Mouse (Mus musculus) heart, adult 2 months (tissue): ENCODE results near the gene Ermard. TPM values are rescaled to one million over a fixed set of nuclear protein-coding genes. Genes with fewer than 3 reads are reported as not detected.

Source experiments
- DNase-seq, 2 experiments: peaks; one replicate each; pipeline ENCODE4 v3.0.0; 2021
- H3K27ac ChIP-seq: fragments of 200-600 bp; 2 replicates; pipeline ENCODE4 v1.8.1; 2022
- H3K27me3 ChIP-seq: fragments of 200-500 bp; 2 replicates; pipeline ENCODE4 v1.6.1; 2012; ENCODE audit warnings: mild to moderate bottlenecking, low read length, inconsistent platforms, mixed read lengths; ENCODE audit not compliant: control insufficient read depth, insufficient read depth
- H3K36me3 ChIP-seq: fragments of 200-500 bp; 2 replicates; pipeline ENCODE4 v1.6.1; 2012; ENCODE audit warnings: low read length, inconsistent platforms; ENCODE audit not compliant: control insufficient read depth, insufficient read depth
- H3K4me1 ChIP-seq: fragments of 200-500 bp; 2 replicates; pipeline ENCODE4 v1.6.1; 2011; ENCODE audit warnings: low read length; ENCODE audit not compliant: control insufficient read depth, insufficient read depth
- H3K4me3 ChIP-seq: fragments of 200-600 bp; 2 replicates; pipeline ENCODE4 v1.8.1; 2022
- H3K79me2 ChIP-seq: fragments of 200-500 bp; replicated peaks from 2 replicates; pipeline ENCODE4 v1.6.1; 2012; ENCODE audit warnings: mild to moderate bottlenecking, inconsistent platforms, low read length, moderate library complexity, mixed read lengths; ENCODE audit not compliant: control insufficient read depth, insufficient read depth
- H3K9ac ChIP-seq: fragments of 200-500 bp; 2 replicates; pipeline ENCODE4 v1.6.1; 2012; ENCODE audit warnings: low read depth, mild to moderate bottlenecking, control low read depth, inconsistent platforms, low read length, mixed read lengths
- CTCF ChIP-seq: fragments of 200-600 bp; IDR thresholded peaks from 2 replicates; pipeline ENCODE4 v1.8.1; 2022; ENCODE audit warnings: antibody characterized with exemption, mild to moderate bottlenecking, moderate library complexity
- EP300 ChIP-seq: fragments of 200-500 bp; IDR thresholded peaks from 2 replicates; pipeline ENCODE4 v1.6.1; 2011; ENCODE audit warnings: low read depth, low read length, control low read depth; ENCODE audit not compliant: insufficient read depth
- POLR2A ChIP-seq: fragments of 200-500 bp; IDR thresholded peaks from 2 replicates; pipeline ENCODE4 v1.6.1; 2011; ENCODE audit warnings: mild to moderate bottlenecking, low read depth, low read length, control low read depth; ENCODE audit not compliant: insufficient read depth
- WGBS: fragments of 180-500 bp; shearing (Covaris S2); methylation state at CpG from one replicate; pipeline ENCODE4 v1.1.7; 2018; 5-methylcytosine and 5-hydroxymethylcytosine counted together
- intact Hi-C: fragments of 180-260 bp; cut with DNase I; formaldehyde crosslinking; loops from one replicate; pipeline ENCODE4 v1.15.1; 2025
- polyA plus RNA-seq: library from polyadenylated mRNA; depleted of rRNA; stranded (reverse); fragments of >200 nt; gene quantifications from 2 replicates; pipeline ENCODE4 v1.2.3, GENCODE M21; 2012
- total RNA-seq, 2 experiments: library from RNA; stranded (reverse); gene quantifications; 2 replicates each; pipeline ENCODE4 v1.2.3; 2021

The Ermard gene
- total and polyA plus RNA-seq, 3 experiments: 23.6 to 34.4 (median 25.8) TPM

DNA sequence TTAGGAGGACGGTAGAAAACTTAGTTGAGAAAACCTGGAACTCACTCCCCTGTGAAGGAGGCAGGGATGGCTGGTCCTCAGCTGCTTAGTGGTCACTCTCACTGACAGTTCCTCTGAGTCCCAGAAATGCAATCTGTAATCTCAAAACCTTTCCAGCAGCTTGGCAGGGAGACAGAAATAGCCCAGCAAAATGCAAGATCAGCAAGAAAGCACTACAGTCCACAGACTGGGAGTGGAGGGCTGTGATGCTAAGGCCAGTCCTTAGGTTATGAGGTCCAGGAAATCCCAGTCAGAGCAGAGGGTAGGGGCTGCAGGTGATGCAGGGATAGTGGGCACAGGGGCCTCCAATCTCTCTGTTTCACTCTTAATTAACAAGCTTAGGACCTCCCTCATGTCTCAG lies 25.9 kb downstream of the Ermard start:
- 76% methylated on average over 1 of the region's 1 CpGs for WGBS
- Histone ChIP-seq H3K4me1 (peaks cover 7% of the 10 kb centered on the region), H3K27ac (no peak overlapping the region), H3K36me3 (no peaks in the 10 kb centered on the region), H3K4me3 (no peak overlapping the region), H3K27me3 (no peaks in the 10 kb centered on the region), H3K79me2 (no peaks in the 10 kb centered on the region), H3K9ac (no peak overlapping the region)
- intact Hi-C loops: loop anchor here (5.0 kb wide), 3 partner anchors 125 to 330 kb away; partner anchors contain the start of gene Fam120b
- DNase-seq: no peak
- no peak for TF ChIP-seq CTCF
- no peak for TF ChIP-seq EP300
- no peak for TF ChIP-seq POLR2A

DNA sequence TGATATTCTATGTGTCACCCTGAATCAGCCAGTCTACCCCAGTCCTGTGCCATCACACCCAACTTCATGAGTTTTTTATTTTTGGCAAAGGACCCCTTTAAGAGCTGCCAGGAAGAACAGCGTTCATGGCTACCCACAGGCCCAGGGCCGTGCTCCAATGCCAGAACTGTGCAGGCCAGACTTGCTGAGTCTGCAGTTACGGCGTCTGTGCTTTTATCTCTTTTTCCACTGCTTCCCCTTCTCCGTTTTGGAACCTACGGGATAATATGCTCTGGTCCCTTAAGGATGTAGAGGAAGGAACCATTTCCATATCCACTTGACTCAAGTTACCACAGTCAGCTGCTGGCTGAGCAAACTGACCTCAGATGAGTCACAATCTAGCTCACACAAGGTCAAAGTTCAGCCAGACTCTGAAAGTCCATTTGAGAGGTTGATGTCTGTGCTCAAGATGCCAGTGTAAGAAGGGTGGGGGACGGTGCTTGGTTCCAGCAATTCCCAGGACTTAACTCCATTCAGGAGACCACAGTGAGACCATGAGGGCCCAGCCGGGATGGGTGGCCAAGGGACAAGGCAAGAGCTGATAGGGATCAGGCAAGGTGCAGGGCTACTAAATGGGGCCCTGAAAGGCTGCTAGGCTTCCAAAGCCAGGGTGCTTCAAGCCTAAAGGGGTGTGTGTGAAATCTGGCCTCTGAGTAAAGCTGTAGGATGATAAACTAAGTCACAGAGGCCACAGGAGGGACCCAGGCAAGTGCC lies 27.2 kb downstream of the Ermard start:
- DNase-seq: no peak
- H3K36me3 ChIP-seq: no peaks in the 10 kb centered on the region
- peaks cover 7% of the 10 kb centered on the region for H3K4me1 ChIP-seq
- H3K4me3 ChIP-seq: no peak overlapping the region
- no peak overlapping the region for H3K9ac ChIP-seq
- H3K27ac ChIP-seq: no peak overlapping the region
- intact Hi-C loops: loop anchor here (5.0 kb wide), 3 partner anchors 124 to 329 kb away; partner anchors contain the start of gene Fam120b
- TF ChIP-seq EP300: no peak
- no peak for TF ChIP-seq CTCF
- 47% methylated on average over 8 of the region's 8 CpGs for WGBS
- H3K27me3 ChIP-seq: no peaks in the 10 kb centered on the region
- H3K79me2 ChIP-seq: no peaks in the 10 kb centered on the region

DNA sequence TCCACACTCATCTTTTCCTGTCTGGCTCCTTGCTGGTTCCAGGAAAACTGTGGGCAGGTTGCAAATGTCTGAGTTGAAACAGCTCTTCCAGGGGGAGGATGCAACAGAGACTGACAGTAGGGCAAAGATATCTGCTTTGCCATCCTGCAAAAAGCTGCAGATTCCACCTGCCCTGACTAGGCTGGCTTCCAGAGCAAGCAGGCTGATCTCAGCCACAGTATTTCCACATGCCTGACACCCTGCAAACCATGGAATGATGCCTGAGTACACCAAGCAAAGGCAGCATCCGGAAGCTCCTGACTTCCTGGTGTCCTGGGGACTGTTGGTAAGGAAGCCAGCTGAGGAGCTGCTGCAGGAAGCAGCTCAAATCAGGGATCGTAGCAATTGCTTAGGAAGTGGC lies 28.1 kb downstream of the Ermard start:
- peak in 1 of 2 experiments; percentile 23 for DNase-seq
- intact Hi-C loops: loop anchor here (5.0 kb wide), 3 partner anchors 123 to 328 kb away; partner anchors contain the start of gene Fam120b

DNA sequence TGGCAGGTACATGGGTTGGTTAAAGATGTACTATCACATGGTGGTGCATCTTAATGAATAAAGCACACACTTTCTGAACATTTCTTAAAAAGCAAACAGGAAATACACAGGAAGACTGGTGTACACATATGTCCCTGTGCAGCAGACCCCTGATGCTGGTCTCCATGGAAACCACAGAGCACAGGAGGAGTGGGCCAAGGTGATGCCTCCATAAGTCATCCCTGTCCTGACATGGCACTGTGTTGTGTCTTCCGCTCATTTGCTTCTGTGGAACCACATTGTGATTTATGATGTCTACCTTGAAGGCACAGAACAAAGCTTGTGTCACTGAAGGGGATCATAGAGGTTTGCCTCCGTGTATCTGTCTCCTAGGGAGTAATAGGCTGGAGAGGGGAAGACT lies 31.2 kb downstream of the Ermard start:
- Histone ChIP-seq H3K36me3 (no peaks in the 10 kb centered on the region), H3K79me2 (no peaks in the 10 kb centered on the region), H3K4me3 (no peak overlapping the region), H3K27me3 (no peaks in the 10 kb centered on the region), H3K9ac (no peak overlapping the region), H3K27ac (no peak overlapping the region), H3K4me1 (peaks cover 4% of the 10 kb centered on the region)
- intact Hi-C loops: no loop called here
- DNase-seq: no peak
- TF ChIP-seq EP300 (no peak), POLR2A (no peak), CTCF (no peak)
- WGBS: 94% methylated on average over 2 of the region's 2 CpGs

More for the DNA sequence above, 28.1 kb downstream of the Ermard start:
- TF ChIP-seq POLR2A (no peak), CTCF (no peak), EP300 (no peak)
- Histone ChIP-seq H3K4me3 (no peak overlapping the region), H3K27ac (no peak overlapping the region), H3K9ac (no peak overlapping the region), H3K27me3 (no peaks in the 10 kb centered on the region), H3K36me3 (no peaks in the 10 kb centered on the region), H3K4me1 (peaks cover 7% of the 10 kb centered on the region), H3K79me2 (no peaks in the 10 kb centered on the region)
- 38% methylated on average over 2 of the region's 2 CpGs for WGBS

DNA sequence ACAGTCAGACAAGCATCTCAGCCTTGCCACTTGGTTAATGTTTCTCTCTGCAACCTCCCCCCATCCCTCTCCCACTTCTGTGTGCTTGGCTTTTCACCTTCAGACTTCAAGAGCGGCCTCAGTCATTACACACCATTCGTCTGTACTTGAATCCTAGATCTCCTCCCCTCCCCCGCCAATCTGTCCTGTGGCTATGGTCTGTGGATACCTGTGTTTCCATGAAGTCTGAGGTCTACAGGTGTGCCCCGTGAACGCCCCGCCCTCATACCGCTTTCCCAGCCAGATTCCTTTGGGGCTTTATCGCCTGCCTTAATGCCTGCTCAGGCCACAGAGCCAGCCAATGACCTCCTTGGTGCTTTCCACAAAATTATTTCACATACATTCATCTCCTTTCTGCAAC lies 34.0 kb downstream of the Ermard start:
- H3K36me3 ChIP-seq: no peaks in the 10 kb centered on the region
- H3K27ac ChIP-seq: no peak overlapping the region
- no peaks in the 10 kb centered on the region for H3K4me1 ChIP-seq
- H3K4me3 ChIP-seq: no peak overlapping the region
- intact Hi-C loops: no loop called here
- WGBS: 87% methylated on average over 8 of the region's 8 CpGs
- H3K9ac ChIP-seq: no peak overlapping the region
- H3K79me2 ChIP-seq: no peaks in the 10 kb centered on the region
- DNase-seq: no peak
- TF ChIP-seq EP300 (no peak), CTCF (no peak), POLR2A (no peak)
- H3K27me3 ChIP-seq: no peaks in the 10 kb centered on the region

DNA sequence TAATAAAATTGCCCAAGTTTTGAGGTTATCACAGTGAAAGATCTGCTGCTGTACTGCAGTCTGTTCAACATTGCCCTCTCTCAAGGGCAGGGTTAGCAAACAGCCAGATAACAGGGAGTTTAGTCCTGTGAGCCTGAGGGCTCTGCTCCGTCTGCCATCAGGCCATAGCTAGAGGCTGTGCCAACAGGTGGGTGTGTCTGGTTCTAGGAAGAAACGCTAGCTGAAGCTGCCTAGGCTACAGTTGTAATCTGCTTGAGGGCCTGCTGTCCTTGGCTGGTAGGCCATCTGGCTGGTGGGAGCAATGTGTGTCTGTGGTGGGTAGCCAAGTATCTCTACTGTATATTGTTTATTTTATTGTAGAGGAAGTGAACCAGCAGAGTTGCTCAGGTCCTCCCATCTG lies 36.5 kb downstream of the Ermard start:
- intact Hi-C loops: no loop called here
- H3K4me1 ChIP-seq: no peaks in the 10 kb centered on the region

More for the DNA sequence above, 36.5 kb downstream of the Ermard start:
- H3K27ac ChIP-seq: no peak overlapping the region
- no peaks in the 10 kb centered on the region for H3K27me3 ChIP-seq
- no peak overlapping the region for H3K4me3 ChIP-seq
- H3K9ac ChIP-seq: no peak overlapping the region
- no peak for TF ChIP-seq EP300
- no peak for TF ChIP-seq POLR2A
- no peak for TF ChIP-seq CTCF
- DNase-seq: no peak
- H3K79me2 ChIP-seq: no peaks in the 10 kb centered on the region
- H3K36me3 ChIP-seq: no peaks in the 10 kb centered on the region
- WGBS: 44% methylated on average over 2 of the region's 2 CpGs
